ENCODE assay signal across 8 mouse cellular contexts in the genomic region with DNA sequence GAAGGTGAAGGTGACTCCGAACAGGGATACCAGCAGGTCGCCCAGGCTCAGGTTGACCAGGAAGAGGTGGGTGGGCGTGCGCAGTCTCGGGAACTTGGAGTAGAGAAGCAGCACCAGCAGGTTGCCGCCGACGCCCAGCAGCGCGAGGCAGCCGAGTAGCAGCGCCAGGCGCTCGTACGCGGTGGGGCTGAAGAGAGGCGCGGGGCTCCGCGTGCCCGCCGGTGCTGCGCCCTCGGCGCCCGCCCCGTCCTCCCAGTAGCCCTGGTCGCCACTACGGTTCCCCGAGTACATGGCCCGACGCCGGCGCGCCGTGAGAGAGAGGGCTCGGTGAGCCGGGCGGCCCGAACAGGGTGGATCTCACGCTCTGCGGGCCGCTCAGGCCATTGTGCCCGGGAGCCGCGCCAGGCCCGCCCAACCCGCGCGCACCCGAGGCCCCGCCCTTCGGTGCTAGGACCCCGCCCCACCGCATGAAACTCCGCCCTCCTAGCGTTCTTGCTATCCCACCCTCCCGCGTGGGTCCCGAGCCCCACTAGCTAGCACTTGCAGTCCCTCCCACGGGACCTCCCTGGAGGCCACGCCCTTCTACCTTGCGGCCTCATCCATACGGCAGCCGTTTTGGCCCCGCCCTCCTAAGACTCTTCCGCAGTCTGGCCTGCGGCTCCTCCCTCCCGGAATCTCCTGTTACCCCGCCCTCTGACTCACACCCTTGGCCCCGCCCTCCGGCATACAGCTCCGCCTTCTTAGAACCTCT. TPM values are rescaled to one million over a fixed set of nuclear protein-coding genes. Genes with fewer than 3 reads are reported as not detected.
DNase-seq lines count a peak whose midpoint lies in the region; ATAC-seq lines count a peak whose summit lies in the region.

A gene (minus strand): TSS at position 531 of the 751 bp plus-strand sequence.
A gene (minus strand): TSS at position 656 of the 751 bp plus-strand sequence.

- H3K9ac ChIP-seq in hindbrain, embryonic 12.5 days = peak within 1 kb of the TSS; percentile 82

- peak; percentile 100 for DNase-seq in NIH3T3 (ENCODE audit: low read depth)
- peak; percentile 99 to 100 for DNase-seq in cerebellum, postnatal 10 days
- peak; percentile 98 for DNase-seq in frontal cortex, postnatal 10 days (ENCODE audit: low spot score in 2 of 2)
- DNase-seq in layer of hippocampus, postnatal 14 days (ENCODE audit: low spot score in 2 of 2) = peak; percentile 93 to 97
- peak; percentile 99 for DNase-seq in lung, postnatal 14 days
- DNase-seq in retina, adult 2 months (ENCODE audit: low read depth, low spot score) = peak; percentile 98
- DNase-seq in thymus, postnatal 36 days = peak; percentile 99 to 100

- H3K4me2 ChIP-seq in hindbrain, embryonic 12.5 days (replicated peaks) = peak within 1 kb of the TSS; percentile 67

- under 1% methylated on average over 72 of the region's 73 CpGs for WGBS in hindbrain, embryonic 12.5 days

- H3K27ac ChIP-seq in hindbrain, embryonic 12.5 days = peak within 1 kb of the TSS; percentile 84

- H3K4me1 ChIP-seq in hindbrain, embryonic 12.5 days = peaks cover 26% of the 10 kb centered on the region

- peaks cover 9% of the 10 kb centered on the region for H3K36me3 ChIP-seq in hindbrain, embryonic 12.5 days

- ATAC-seq in hindbrain, embryonic 12.5 days (ENCODE audit: low FRiP score) = peak; percentile 97

- H3K27me3 ChIP-seq in hindbrain, embryonic 12.5 days = no peaks in the 10 kb centered on the region

- no peaks in the 10 kb centered on the region for H3K9me3 ChIP-seq in hindbrain, embryonic 12.5 days (replicated peaks)

- peak within 1 kb of the TSS; percentile 77 for H3K4me3 ChIP-seq in hindbrain, embryonic 12.5 days

RNA-seq across cellular contexts. Expression of the first gene that starts in this region (rescaled TPM):
- polyA plus RNA-seq in hindbrain, embryonic 12.5 days (2016; fragmentation: Nextera tagmentation; extraction: Ambion mirVana) = 8.6 and 10.3 TPM in 2 replicates
- 1 to 10 TPM; 2.1 to 4.8 TPM for total RNA-seq in layer of hippocampus, postnatal 14 days (2021)

RNA-seq across cellular contexts. Expression of the second gene that starts in this region (rescaled TPM):
- 5.9 and 6.0 TPM in 2 replicates for polyA plus RNA-seq in hindbrain, embryonic 12.5 days (2016; fragmentation: Nextera tagmentation; extraction: Ambion mirVana)
- 1 to 10 TPM; 6.0 to 6.8 TPM for total RNA-seq in layer of hippocampus, postnatal 14 days (2021)

Comparison
In these comparisons a context has a peak if more than half of its experiments do, and no peak if none do; other contexts are left out.
1. Peak in every context shown above with its lines: DNase-seq, ATAC-seq, H3K4me3 ChIP-seq and H3K27ac ChIP-seq.